Comparison of ENCODE assay signal across 30 mouse cellular contexts in genomic region chr17:51840596-51840995, GRCm38 (mm10).
"Had no signal": no experiment of that assay in that cellular context is flagged by ENCODE, and none has a peak within 500 bp of the region (broad histone marks: within the 10 kb centered on the region; RNA-seq: fewer than 3 reads in every experiment).

No protein-coding gene starts in this region.

- H3K27ac ChIP-seq: limb, embryonic 10.5 days; limb, embryonic 12.5 days; limb, embryonic 13.5 days; limb, embryonic 15.5 days; liver, embryonic 12.5 days; liver, embryonic 13.5 days; liver, embryonic 14.5 days; liver, embryonic 15.5 days; lung, embryonic 15.5 days; macrophage; midbrain, embryonic 12.5 days; midbrain, embryonic 13.5 days; midbrain, embryonic 15.5 days; neural tube, embryonic 12.5 days had no signal

- H3K4me2 ChIP-seq: limb, embryonic 12.5 days; limb, embryonic 13.5 days; limb, embryonic 15.5 days; liver, embryonic 11.5 days; liver, embryonic 12.5 days; liver, embryonic 13.5 days; liver, embryonic 15.5 days; lung, embryonic 14.5 days; lung, embryonic 15.5 days; midbrain, embryonic 12.5 days; midbrain, embryonic 13.5 days; midbrain, embryonic 15.5 days; neural tube, embryonic 12.5 days had no signal

- H3K27me3 ChIP-seq: midbrain, embryonic 12.5 days; midbrain, embryonic 13.5 days; neural tube, embryonic 12.5 days had no signal

- DNase-seq: left cerebral cortex, postnatal 4 days; liver; liver, embryonic 13.5 days; liver, postnatal 0 days; lung, adult 18-20 months; lung, adult 2 months; lung, embryonic 14.5 days; lung, postnatal 10 days; lung, postnatal 14 days; lung, postnatal 36 days; lung, postnatal 4 days; midbrain, embryonic 14.5 days had no signal

- H3K9ac ChIP-seq: limb, embryonic 12.5 days; limb, embryonic 13.5 days; limb, embryonic 15.5 days; liver, embryonic 12.5 days; liver, embryonic 13.5 days; liver, embryonic 14.5 days; liver, embryonic 15.5 days; liver, postnatal 0 days; lung, embryonic 14.5 days; lung, embryonic 15.5 days; midbrain, embryonic 12.5 days; midbrain, embryonic 13.5 days; midbrain, embryonic 15.5 days; neural tube, embryonic 12.5 days had no signal

- H3K4me1 ChIP-seq: limb, embryonic 10.5 days; limb, embryonic 12.5 days; limb, embryonic 13.5 days; limb, embryonic 15.5 days; liver, embryonic 12.5 days; liver, embryonic 13.5 days; liver, embryonic 15.5 days; lung, embryonic 15.5 days; megakaryocyte, embryonic 14.5 days; midbrain, embryonic 12.5 days; midbrain, embryonic 13.5 days; midbrain, embryonic 15.5 days; neural tube, embryonic 12.5 days had no signal

- H3K4me3 ChIP-seq: limb, embryonic 10.5 days; limb, embryonic 12.5 days; limb, embryonic 13.5 days; limb, embryonic 15.5 days; liver, embryonic 12.5 days; liver, embryonic 13.5 days; liver, embryonic 15.5 days; lung, embryonic 15.5 days; megakaryocyte, embryonic 14.5 days; midbrain, embryonic 12.5 days; midbrain, embryonic 13.5 days; midbrain, embryonic 15.5 days; myocyte; neural tube, embryonic 12.5 days had no signal

- H3K9me3 ChIP-seq: limb, embryonic 10.5 days; limb, embryonic 12.5 days; limb, embryonic 13.5 days; limb, embryonic 15.5 days; liver, embryonic 12.5 days; liver, embryonic 13.5 days; liver, embryonic 15.5 days; lung, embryonic 15.5 days; megakaryocyte, embryonic 14.5 days; midbrain, embryonic 12.5 days; midbrain, embryonic 13.5 days; midbrain, embryonic 15.5 days; neural tube, embryonic 12.5 days had no signal

- ATAC-seq: liver, embryonic 12.5 days; liver, postnatal 0 days; lung, postnatal 0 days; midbrain, embryonic 13.5 days; midbrain, embryonic 15.5 days; midbrain, embryonic 16.5 days had no signal

- H3K36me3 ChIP-seq: limb, embryonic 10.5 days; limb, embryonic 12.5 days; limb, embryonic 13.5 days; limb, embryonic 15.5 days; liver, embryonic 12.5 days; liver, embryonic 13.5 days; liver, embryonic 15.5 days; lung, embryonic 15.5 days; midbrain, embryonic 12.5 days; midbrain, embryonic 13.5 days; midbrain, embryonic 15.5 days; neural tube, embryonic 12.5 days had no signal
